Mouse (Mus musculus) neural tube, embryonic 12.5 days (tissue): Measurements from ENCODE around the gene Cdipt. TPM values are rescaled to one million over a fixed set of nuclear protein-coding genes. Genes with fewer than 3 reads are reported as not detected.

ENCODE experiments used
- ATAC-seq: fragments of 200-750 bp; cut with Nextera tagmentation; 2 replicates; pipeline ENCODE4 v1.8.0; 2017; ENCODE audit warnings: low read depth, mild to moderate bottlenecking, moderate TSS enrichment, moderate library complexity; ENCODE audit not compliant: low FRiP score
- H3K27ac ChIP-seq: fragments of 300-500 bp; sonication (generic); 2 replicates; pipeline ENCODE4 v1.5.1; 2016
- H3K27me3 ChIP-seq: fragments of 300-500 bp; sonication (generic); replicated peaks from 2 replicates; pipeline ENCODE4 v1.6.1; 2016; ENCODE audit warnings: mild to moderate bottlenecking
- H3K36me3 ChIP-seq: fragments of 300-500 bp; sonication (generic); 2 replicates; pipeline ENCODE4 v1.6.1; 2016; ENCODE audit warnings: mild to moderate bottlenecking
- H3K4me1 ChIP-seq: fragments of 300-500 bp; sonication (generic); 2 replicates; pipeline ENCODE4 v1.6.1; 2016
- H3K4me2 ChIP-seq: fragments of 300-500 bp; sonication (generic); replicated peaks from 2 replicates; pipeline ENCODE4 v1.6.1; 2016; ENCODE audit warnings: mild to moderate bottlenecking
- H3K4me3 ChIP-seq: fragments of 300-500 bp; sonication (generic); 2 replicates; pipeline ENCODE4 v1.5.1; 2016
- H3K9ac ChIP-seq: fragments of 300-500 bp; sonication (generic); 2 replicates; pipeline ENCODE4 v1.6.1; 2016; ENCODE audit warnings: mild to moderate bottlenecking
- H3K9me3 ChIP-seq: fragments of 300-500 bp; sonication (generic); 2 replicates; pipeline ENCODE4 v1.6.1; 2016; ENCODE audit warnings: mild to moderate bottlenecking
- WGBS: fragments of 180-500 bp; shearing (Covaris S2); methylation state at CpG from one replicate; pipeline ENCODE4 v1.1.7; 2016; 5-methylcytosine and 5-hydroxymethylcytosine counted together
- polyA plus RNA-seq: library from polyadenylated mRNA; unstranded; fragments of >200 nt; fragmentation: Nextera tagmentation; extraction: Ambion mirVana; gene quantifications from 2 replicates; pipeline ENCODE4 v1.2.1, GENCODE M21; 2016

The Cdipt gene
- polyA plus RNA-seq, 1 experiment from 2014 or later = 101 TPM

DNA sequence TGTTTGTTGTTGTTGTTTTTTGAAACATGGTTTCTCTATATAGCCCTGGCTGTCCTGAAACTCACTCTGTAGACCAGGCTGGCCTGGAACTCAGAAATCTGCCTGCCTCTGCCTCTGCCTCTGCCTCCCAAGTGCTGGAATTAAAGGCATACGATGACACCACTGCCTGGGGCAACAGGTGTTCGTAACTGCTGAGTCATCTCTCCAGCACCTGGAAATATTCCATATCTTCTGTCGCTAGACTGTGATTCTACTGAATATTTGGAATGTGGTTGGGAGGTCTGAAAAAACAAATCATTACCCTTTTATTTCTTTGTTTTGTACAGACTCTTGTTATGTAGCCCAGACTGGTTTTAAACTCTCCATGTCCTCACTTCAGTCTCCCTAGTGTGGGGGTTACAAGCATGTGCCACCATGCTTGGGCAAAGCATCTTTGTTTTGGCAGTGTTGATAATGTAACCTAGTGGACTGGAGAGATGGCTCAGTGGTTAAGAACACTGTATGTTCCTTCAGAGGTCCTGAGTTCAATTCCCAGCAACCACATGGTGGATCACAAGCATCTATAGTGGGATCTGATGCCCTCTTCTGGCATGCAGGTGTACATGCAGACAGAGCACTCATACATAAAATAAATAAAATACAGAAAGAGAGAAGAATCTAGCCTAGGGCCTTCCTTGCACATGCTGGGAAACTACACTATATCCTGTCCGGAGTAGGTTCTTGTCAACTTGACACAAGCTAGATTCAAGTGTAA is 28.6 kb downstream of the Cdipt start:
- Histone ChIP-seq H3K4me1 (peaks cover 7% of the 10 kb centered on the region; the same call in 1 of the 2 replicates), H3K27ac (no peak overlapping the region), H3K36me3 (no peaks in the 10 kb centered on the region), H3K4me3 (no peak overlapping the region), H3K27me3 (no peaks in the 10 kb centered on the region), H3K9ac (no peak overlapping the region), H3K4me2 (no peak overlapping the region), H3K9me3 (no peaks in the 10 kb centered on the region)
- ATAC-seq = no peak
- 90% methylated on average over 4 of the region's 4 CpGs for WGBS

- Histone ChIP-seq H3K27ac (no peak overlapping the region), H3K4me2 (no peak overlapping the region), H3K4me1 (peaks cover 7% of the 10 kb centered on the region; the same call in 1 of the 2 replicates), H3K36me3 (no peaks in the 10 kb centered on the region), H3K4me3 (no peak overlapping the region), H3K9ac (no peak overlapping the region), H3K9me3 (no peaks in the 10 kb centered on the region), H3K27me3 (no peaks in the 10 kb centered on the region)
- ATAC-seq = no peak
- WGBS = 84% methylated on average over 6 of the region's 6 CpGs
These were observed 31.8 kb downstream of the Cdipt start for GRCm38 (mm10) chr7:127007313-127008024.

- Histone ChIP-seq H3K4me1 (peaks cover 7% of the 10 kb centered on the region; the same call in 1 of the 2 replicates), H3K4me3 (no peak overlapping the region), H3K27ac (peak overlapping the region; percentile 20; the same call in 1 of the 2 replicates), H3K9ac (peak overlapping the region; percentile 40; the same call in 1 of the 2 replicates), H3K4me2 (no peak overlapping the region), H3K9me3 (no peaks in the 10 kb centered on the region), H3K36me3 (peaks cover 6% of the 10 kb centered on the region), H3K27me3 (no peaks in the 10 kb centered on the region)
- 66% methylated on average over 9 of the region's 9 CpGs for WGBS
- no peak for ATAC-seq
These were observed 32.7 kb downstream of the Cdipt start for GRCm38 (mm10) chr7:127008239-127009019.

- Histone ChIP-seq H3K9ac (no peak overlapping the region), H3K4me2 (no peak overlapping the region), H3K36me3 (peaks cover 17% of the 10 kb centered on the region), H3K4me3 (no peak overlapping the region), H3K27ac (no peak overlapping the region), H3K4me1 (peaks cover 12% of the 10 kb centered on the region), H3K9me3 (no peaks in the 10 kb centered on the region), H3K27me3 (no peaks in the 10 kb centered on the region)
- no peak for ATAC-seq
- WGBS = 88% methylated on average over 17 of the region's 17 CpGs
These were observed 33.8 kb downstream of the Cdipt start for GRCm38 (mm10) chr7:127009307-127010085.

- Histone ChIP-seq H3K9me3 (no peaks in the 10 kb centered on the region), H3K4me2 (no peak overlapping the region), H3K4me3 (no peak overlapping the region), H3K36me3 (peaks cover 27% of the 10 kb centered on the region), H3K27ac (no peak overlapping the region), H3K27me3 (no peaks in the 10 kb centered on the region), H3K9ac (no peak overlapping the region), H3K4me1 (peaks cover 28% of the 10 kb centered on the region)
- WGBS = 94% methylated on average over 2 of the region's 2 CpGs
- ATAC-seq = no peak
These were observed 35.3 kb downstream of the Cdipt start for GRCm38 (mm10) chr7:127011051-127011450.

DNA sequence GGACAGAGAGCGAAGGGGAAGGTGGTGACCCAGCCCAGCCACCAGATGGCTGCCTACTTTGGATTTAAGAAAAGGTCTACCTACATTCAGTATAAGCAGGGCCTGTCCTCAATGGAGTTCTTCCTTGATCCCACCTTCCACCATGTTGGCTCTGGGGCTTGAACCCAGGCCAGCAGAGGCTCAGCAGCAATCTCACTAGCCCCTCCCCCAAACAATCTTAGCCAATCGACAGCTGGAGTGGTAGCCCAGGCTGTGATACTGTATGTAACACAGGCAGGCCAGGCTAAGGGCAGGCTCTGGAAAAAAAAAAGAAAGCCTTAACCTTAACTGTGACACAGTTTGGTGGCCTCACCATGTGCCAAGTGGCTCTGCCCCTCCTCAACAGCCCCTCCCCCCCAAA is 36.0 kb downstream of the Cdipt start:
- Histone ChIP-seq H3K4me3 (no peak overlapping the region), H3K36me3 (peaks cover 27% of the 10 kb centered on the region), H3K27me3 (no peaks in the 10 kb centered on the region), H3K9ac (no peak overlapping the region), H3K4me2 (no peak overlapping the region), H3K27ac (no peak overlapping the region), H3K9me3 (no peaks in the 10 kb centered on the region), H3K4me1 (peaks cover 30% of the 10 kb centered on the region)
- no peak for ATAC-seq
- 72% methylated on average over 2 of the region's 2 CpGs for WGBS

- ATAC-seq = no peak
- Histone ChIP-seq H3K9ac (no peak overlapping the region), H3K27me3 (no peaks in the 10 kb centered on the region), H3K36me3 (peaks cover 27% of the 10 kb centered on the region), H3K27ac (no peak overlapping the region), H3K9me3 (no peaks in the 10 kb centered on the region), H3K4me2 (no peak overlapping the region), H3K4me3 (no peak overlapping the region), H3K4me1 (peaks cover 30% of the 10 kb centered on the region)
- WGBS = 93% methylated on average over 6 of the region's 6 CpGs
These were observed 36.7 kb downstream of the Cdipt start for GRCm38 (mm10) chr7:127012374-127012773.

DNA sequence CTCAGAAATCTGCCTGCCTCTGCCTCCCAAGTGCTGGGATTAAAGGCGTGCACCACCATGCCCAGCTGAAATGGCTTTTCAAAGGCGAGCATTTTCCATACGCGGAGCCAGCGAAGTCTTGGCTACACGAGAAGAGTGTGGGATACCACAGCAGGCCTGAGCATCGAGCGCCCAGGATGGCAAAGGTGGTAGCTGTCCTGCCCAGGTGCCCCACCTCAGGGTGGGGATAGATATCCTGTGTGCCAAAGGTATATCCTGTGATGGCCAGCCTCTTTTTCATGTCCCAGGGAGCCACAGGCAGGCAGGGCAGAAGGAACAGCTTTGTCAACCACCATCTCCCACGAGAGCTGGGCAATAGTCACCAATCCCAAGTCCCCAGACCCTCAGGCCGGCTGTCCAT is 37.1 kb downstream of the Cdipt start:
- H3K36me3 ChIP-seq = peaks cover 27% of the 10 kb centered on the region
- H3K4me2 ChIP-seq = no peak overlapping the region
- no peak for ATAC-seq
- H3K4me1 ChIP-seq = peaks cover 33% of the 10 kb centered on the region
- 96% methylated on average over 10 of the region's 10 CpGs for WGBS
- H3K9me3 ChIP-seq = no peaks in the 10 kb centered on the region
- no peak overlapping the region for H3K9ac ChIP-seq
- no peaks in the 10 kb centered on the region for H3K27me3 ChIP-seq
- no peak overlapping the region for H3K4me3 ChIP-seq
- H3K27ac ChIP-seq = no peak overlapping the region

- H3K36me3 ChIP-seq = peaks cover 27% of the 10 kb centered on the region
These were observed 37.7 kb downstream of the Cdipt start for GRCm38 (mm10) chr7:127013385-127013784.

DNA sequence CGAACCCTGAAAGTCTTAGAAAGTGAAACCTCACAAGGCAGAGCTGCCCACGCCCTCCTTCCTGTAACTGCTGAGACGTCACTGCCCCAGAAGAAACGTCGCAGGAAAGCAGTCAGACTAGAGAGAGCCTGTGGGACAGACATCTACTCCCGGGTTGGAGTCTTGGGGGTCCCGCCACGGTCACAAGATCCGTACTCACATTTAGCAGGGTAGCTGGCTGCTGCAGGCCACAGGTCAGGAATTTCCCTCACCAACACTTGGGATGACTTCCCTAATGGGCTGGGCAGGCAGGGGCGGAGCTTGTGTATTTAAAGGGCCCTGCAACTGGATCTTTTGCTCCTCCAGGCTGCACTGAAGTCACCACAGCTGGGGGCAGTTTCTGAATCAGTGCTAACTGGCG is 38.6 kb downstream of the Cdipt start, which contains the start of gene Mvp:
Mvp (minus strand) TSS at position 302 of the 400 bp plus-strand sequence.
- H3K9ac ChIP-seq = 0 out of 2 replicates have a peak within 1 kb of the TSS, but pooled peaks have one; percentile 3
- peaks cover 41% of the 10 kb centered on the region for H3K4me1 ChIP-seq
- H3K4me3 ChIP-seq = 0 out of 2 replicates have a peak within 1 kb of the TSS, but pooled peaks have one; percentile 10
- no peaks in the 10 kb centered on the region for H3K27me3 ChIP-seq
- H3K4me2 ChIP-seq = peak within 1 kb of the TSS; percentile 94
- 69% methylated on average over 11 of the region's 11 CpGs for whole genome bisulfite sequencing
- H3K27ac ChIP-seq = no peak within 1 kb of the TSS
- ATAC-seq = no peak
- H3K36me3 ChIP-seq = peaks cover 27% of the 10 kb centered on the region
- H3K9me3 ChIP-seq = no peaks in the 10 kb centered on the region

More at GRCm38 (mm10) chr7:127013385-127013784, 37.7 kb downstream of the Cdipt start:
- Histone ChIP-seq H3K9ac (0 out of 2 replicates have a peak overlapping the region, but pooled peaks have one; percentile 1), H3K4me2 (no peak overlapping the region; the same call in 1 of the 2 replicates), H3K4me3 (no peak overlapping the region), H3K9me3 (no peaks in the 10 kb centered on the region), H3K27me3 (no peaks in the 10 kb centered on the region), H3K4me1 (peaks cover 38% of the 10 kb centered on the region), H3K27ac (no peak overlapping the region)
- ATAC-seq = no peak
- 98% methylated on average over 6 of the region's 6 CpGs for WGBS

DNA sequence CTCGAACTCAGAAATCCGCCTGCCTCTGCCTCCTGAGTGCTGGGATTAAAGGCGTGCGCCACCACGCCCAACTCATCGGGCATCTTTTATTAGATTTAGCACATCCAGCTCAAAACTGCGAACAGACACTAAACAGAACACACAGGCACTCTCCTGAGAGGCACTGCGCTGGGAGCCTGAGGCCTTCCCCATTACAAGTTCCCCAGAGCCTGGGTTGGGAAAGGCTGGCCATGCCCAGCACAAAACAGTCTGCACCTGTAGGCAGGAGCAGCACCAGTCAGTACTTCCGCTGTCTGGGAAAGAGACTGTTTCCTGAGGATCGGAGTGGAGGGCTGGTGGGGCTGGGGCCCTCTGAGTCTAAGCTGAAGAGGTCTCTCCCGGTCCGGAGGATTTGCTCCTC is 39.3 kb downstream of the Cdipt start:
- H3K4me1 ChIP-seq = peaks cover 45% of the 10 kb centered on the region

More for the DNA sequence above, 39.3 kb downstream of the Cdipt start:
- 98% methylated on average over 12 of the region's 12 CpGs for WGBS
- Histone ChIP-seq H3K36me3 (peaks cover 27% of the 10 kb centered on the region), H3K9me3 (no peaks in the 10 kb centered on the region), H3K27ac (no peak overlapping the region), H3K27me3 (no peaks in the 10 kb centered on the region), H3K9ac (no peak overlapping the region), H3K4me2 (peak overlapping the region; percentile 94; the same call in 1 of the 2 replicates), H3K4me3 (no peak overlapping the region)
- no peak for ATAC-seq
